Mouse (Mus musculus) telencephalon, adult 2 months (tissue): ENCODE measurements at regions not wholly inside any gene's neighbourhood (a gene's known extent, or its start where the extent isn't known, plus 50 kb on each side); places are given as distances from the start of the nearest gene placed in this dataset.

Experiments
- DNase-seq: peaks from one replicate; pipeline ENCODE4 v3.0.0-alpha.2; 2011; ENCODE audit warnings: low read depth, low spot score

- no peak for DNase-seq
These were observed 277.2 kb upstream of the Adgrl4 start for GRCm38 (mm10) chr3:151160516-151160915.

GRCm38 (mm10) chr3:151182132-151182531, 255.6 kb upstream of the Adgrl4 start:
- no peak for DNase-seq

GRCm38 (mm10) chr3:151192092-151192491, 245.6 kb upstream of the Adgrl4 start:
- DNase-seq: no peak

GRCm38 (mm10) chr3:151210978-151211377, 226.7 kb upstream of the Adgrl4 start:
- DNase-seq: peak; percentile 35

- DNase-seq: no peak
These were observed 220.8 kb upstream of the Adgrl4 start for GRCm38 (mm10) chr3:151216764-151217502.

GRCm38 (mm10) chr3:151222407-151222806, 215.3 kb upstream of the Adgrl4 start:
- no peak for DNase-seq

- no peak for DNase-seq
These were observed 185.2 kb upstream of the Adgrl4 start for GRCm38 (mm10) chr3:151252458-151252857.

- DNase-seq: no peak
These were observed 174.9 kb upstream of the Adgrl4 start for GRCm38 (mm10) chr3:151262821-151263220.

- no peak for DNase-seq
These were observed 172.0 kb upstream of the Adgrl4 start for GRCm38 (mm10) chr3:151265658-151266057.

GRCm38 (mm10) chr3:151269514-151269913, 168.2 kb upstream of the Adgrl4 start:
- no peak for DNase-seq

GRCm38 (mm10) chr3:151283829-151284228, 153.9 kb upstream of the Adgrl4 start:
- no peak for DNase-seq

GRCm38 (mm10) chr3:151293981-151294605, 143.6 kb upstream of the Adgrl4 start:
- DNase-seq: no peak

- DNase-seq: no peak
These were observed 143.1 kb upstream of the Adgrl4 start for GRCm38 (mm10) chr3:151294606-151295005.

GRCm38 (mm10) chr3:151295027-151295426, 142.7 kb upstream of the Adgrl4 start:
- DNase-seq: no peak

GRCm38 (mm10) chr3:151298325-151298724, 139.4 kb upstream of the Adgrl4 start:
- no peak for DNase-seq

GRCm38 (mm10) chr3:151305402-151305801, 132.3 kb upstream of the Adgrl4 start:
- DNase-seq: no peak

- DNase-seq: no peak
These were observed 129.7 kb upstream of the Adgrl4 start for GRCm38 (mm10) chr3:151307975-151308374.

GRCm38 (mm10) chr3:151323835-151324234, 113.9 kb upstream of the Adgrl4 start:
- DNase-seq: no peak

GRCm38 (mm10) chr3:151329801-151330200, 107.9 kb upstream of the Adgrl4 start:
- DNase-seq: no peak

- DNase-seq: no peak
These were observed 105.8 kb upstream of the Adgrl4 start for GRCm38 (mm10) chr3:151331906-151332305.

- no peak for DNase-seq
These were observed 105.4 kb upstream of the Adgrl4 start for GRCm38 (mm10) chr3:151332317-151332687.

- no peak for DNase-seq
These were observed 104.8 kb upstream of the Adgrl4 start for GRCm38 (mm10) chr3:151332688-151333452.
